Mouse (Mus musculus) C2C12 (cell line): ENCODE results near the gene Trip10. TPM values are rescaled to one million over a fixed set of nuclear protein-coding genes. Genes with fewer than 3 reads are reported as not detected.

Experiments
- H3K27me3 ChIP-seq: one replicate; pipeline ENCODE4 v1.6.1; 2011; ENCODE audit not compliant: control insufficient read depth, insufficient read depth, insufficient read length
- H3K36me3 ChIP-seq: one replicate; pipeline ENCODE4 v1.6.1; 2011; ENCODE audit not compliant: control insufficient read depth, insufficient read depth
- H3K4me3 ChIP-seq: one replicate; pipeline ENCODE4 v1.5.1; 2011; ENCODE audit warnings: mild to moderate bottlenecking, control low read depth; ENCODE audit not compliant: poor library complexity, insufficient read depth, severe bottlenecking
- H3K79me2 ChIP-seq: one replicate; pipeline ENCODE4 v1.6.1; 2011; ENCODE audit not compliant: control insufficient read depth, insufficient read depth
- H3K79me3 ChIP-seq: one replicate; pipeline ENCODE4 v1.6.1; 2011; ENCODE audit warnings: low read depth, control low read depth
- H3ac ChIP-seq: one replicate; pipeline ENCODE3; 2011; ENCODE audit warnings: low read depth; ENCODE audit not compliant: control insufficient read depth, insufficient read length
- CEBPB ChIP-seq: IDR thresholded peaks from one replicate; pipeline ENCODE4 v1.6.1; 2011; ENCODE audit warnings: low read depth, mild to moderate bottlenecking, control low read depth, moderate library complexity
- CTCF ChIP-seq: IDR thresholded peaks from one replicate; pipeline ENCODE4 v1.5.1; 2011; ENCODE audit not compliant: control insufficient read depth, insufficient read depth, insufficient read length
- FOSL1 ChIP-seq: IDR thresholded peaks from one replicate; pipeline ENCODE4 v1.8.0; 2011; ENCODE audit warnings: mild to moderate bottlenecking, low read length; ENCODE audit not compliant: poor library complexity, insufficient read depth, severe bottlenecking
- MAX ChIP-seq: IDR thresholded peaks from one replicate; pipeline ENCODE4 v1.6.1; 2011; ENCODE audit warnings: mild to moderate bottlenecking, control low read depth
- MYOD1 ChIP-seq: IDR thresholded peaks from one replicate; pipeline ENCODE4 v1.6.1; 2011; ENCODE audit warnings: low read depth; ENCODE audit not compliant: control insufficient read depth, insufficient read length
- MYOG ChIP-seq: IDR thresholded peaks from one replicate; pipeline ENCODE4 v1.6.1; 2011; ENCODE audit not compliant: control insufficient read depth, insufficient read length; ENCODE audit errors: extremely low read depth
- USF1 ChIP-seq: IDR thresholded peaks from one replicate; pipeline ENCODE4 v1.6.1; 2011; ENCODE audit warnings: low read depth, mild to moderate bottlenecking, control low read depth, moderate library complexity
- polyA plus RNA-seq: library from polyadenylated mRNA; unstranded; fragments of >200 nt; fragmentation: generic; extraction: Trizol; gene quantifications from one replicate; pipeline ENCODE4 v1.2.1, GENCODE M21; 2012; ENCODE audit warnings: missing spikeins

Trip10 gene
- polyA plus RNA-seq, 1 experiment: 45.7 TPM

DNA sequence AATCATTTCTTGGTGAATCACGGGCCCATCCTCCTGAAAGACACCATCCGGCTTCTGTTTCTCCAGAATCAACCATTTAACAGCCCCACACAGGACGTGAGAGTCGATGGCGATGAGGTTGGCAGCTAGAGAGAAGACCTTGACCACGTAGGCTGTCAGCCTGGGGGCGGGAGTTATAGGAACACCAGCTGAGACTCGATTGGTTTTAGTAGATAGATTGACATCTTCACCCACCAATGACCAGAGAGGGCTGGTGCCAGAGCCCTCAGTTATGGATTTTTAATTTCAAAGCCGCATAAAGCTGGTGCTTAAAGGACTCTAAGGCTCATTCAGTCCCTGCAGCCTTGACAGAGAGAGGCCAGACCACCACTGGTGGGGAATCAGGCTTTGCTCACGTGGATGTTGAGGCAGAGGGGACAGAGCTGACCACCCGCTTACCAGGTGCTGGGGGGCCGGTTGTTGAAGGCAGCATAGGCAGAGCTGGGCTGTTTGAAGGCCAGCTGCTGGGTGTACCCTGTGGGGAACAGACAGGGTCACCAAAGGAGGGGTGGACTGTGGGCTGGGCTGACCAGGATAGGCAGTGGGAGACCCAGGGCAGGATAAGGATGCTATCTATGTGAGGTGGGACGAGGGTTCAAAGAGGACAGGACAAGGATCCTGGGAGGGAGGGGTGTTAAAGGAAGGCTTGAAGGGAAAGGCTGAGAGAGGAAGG is 34.4 kb upstream of the Trip10 start:
- no peak overlapping the region for H3ac ChIP-seq
- H3K36me3 ChIP-seq: no peaks in the 10 kb centered on the region
- peaks cover 47% of the 10 kb centered on the region for H3K27me3 ChIP-seq
- H3K79me2 ChIP-seq: no peaks in the 10 kb centered on the region
- H3K4me3 ChIP-seq: no peak overlapping the region
- H3K79me3 ChIP-seq: no peaks in the 10 kb centered on the region
- TF ChIP-seq FOSL1: no peak
- TF ChIP-seq MAX: no peak
- no peak for TF ChIP-seq CTCF
- no peak for TF ChIP-seq MYOD1
- TF ChIP-seq USF1: no peak
- no peak for TF ChIP-seq MYOG
- no peak for TF ChIP-seq CEBPB

DNA sequence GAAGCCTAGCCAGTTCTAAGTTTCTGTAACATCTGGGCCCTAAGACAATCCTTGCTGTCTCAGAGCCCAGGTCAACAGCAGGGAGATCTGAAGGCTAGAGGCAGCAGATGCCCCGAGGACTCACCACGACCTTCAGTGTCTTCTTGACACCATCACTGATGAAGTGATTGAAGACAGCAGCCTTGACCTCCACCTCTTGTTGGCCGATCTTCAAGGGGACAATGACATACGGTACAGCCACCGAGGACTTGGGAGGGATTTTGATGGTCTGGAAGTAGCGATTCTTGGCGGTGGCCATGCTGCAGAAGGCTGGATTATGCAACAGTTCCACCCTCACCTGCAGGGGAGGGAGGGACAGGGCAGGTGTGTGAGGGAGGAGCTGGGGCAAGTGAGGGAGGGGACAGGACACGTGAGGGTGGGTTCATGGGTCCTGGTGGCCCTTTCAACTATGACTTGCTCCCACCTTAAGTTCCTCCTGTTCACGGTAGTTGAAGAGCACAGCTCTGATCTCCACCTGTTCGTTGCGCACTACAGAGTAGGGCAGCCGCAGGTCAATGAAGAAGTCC is 30.8 kb upstream of the Trip10 start:
- Histone ChIP-seq H3K79me2 (no peaks in the 10 kb centered on the region), H3K4me3 (no peak overlapping the region), H3ac (no peak overlapping the region), H3K79me3 (no peaks in the 10 kb centered on the region), H3K36me3 (no peaks in the 10 kb centered on the region), H3K27me3 (peaks cover 62% of the 10 kb centered on the region)
- TF ChIP-seq MAX: no peak
- no peak for TF ChIP-seq CTCF
- TF ChIP-seq USF1: no peak
- no peak for TF ChIP-seq MYOD1

DNA sequence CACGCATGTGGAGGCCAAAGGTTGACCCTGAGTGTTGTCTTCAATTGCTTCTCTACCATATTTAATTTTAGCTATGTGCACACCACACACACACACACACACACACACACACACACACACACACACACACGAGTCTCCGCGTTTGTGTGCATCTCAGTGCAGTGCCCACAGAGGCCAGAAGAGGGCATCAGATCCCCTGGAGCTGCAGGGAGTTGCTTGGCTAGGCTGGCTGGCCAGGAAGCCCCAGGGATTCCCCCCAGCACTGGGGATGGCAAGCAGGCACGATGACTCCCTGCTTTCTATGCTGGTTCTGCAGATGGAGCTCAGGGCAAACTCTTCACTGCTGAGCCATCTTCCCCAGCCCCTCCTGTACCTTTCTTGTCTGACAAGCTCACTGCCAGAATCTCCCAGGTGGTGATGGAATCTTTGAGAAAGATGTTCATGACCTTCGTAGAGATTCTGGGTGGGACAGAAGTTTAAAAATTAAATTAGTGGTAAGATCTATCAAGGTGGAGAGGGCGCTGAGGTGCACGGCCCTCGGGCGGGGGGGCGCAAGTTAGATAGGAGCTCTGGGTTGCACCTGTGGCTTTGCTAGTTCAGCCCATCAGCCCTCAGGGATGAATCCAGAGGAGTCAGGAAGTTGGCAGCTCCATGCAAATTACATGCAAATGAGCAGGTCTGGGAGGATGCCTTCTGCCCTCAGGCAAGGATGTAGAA is 29.9 kb upstream of the Trip10 start:
- H3K36me3 ChIP-seq: no peaks in the 10 kb centered on the region
- H3K27me3 ChIP-seq: peaks cover 64% of the 10 kb centered on the region
- H3K4me3 ChIP-seq: no peak overlapping the region
- no peak for TF ChIP-seq MAX
- TF ChIP-seq FOSL1: no peak
- no peak for TF ChIP-seq MYOG
- TF ChIP-seq CEBPB: no peak
- TF ChIP-seq MYOD1: no peak
- peak; percentile 73 for TF ChIP-seq CTCF
- TF ChIP-seq USF1: no peak
- no peaks in the 10 kb centered on the region for H3K79me3 ChIP-seq
- H3ac ChIP-seq: no peak overlapping the region
- H3K79me2 ChIP-seq: no peaks in the 10 kb centered on the region

DNA sequence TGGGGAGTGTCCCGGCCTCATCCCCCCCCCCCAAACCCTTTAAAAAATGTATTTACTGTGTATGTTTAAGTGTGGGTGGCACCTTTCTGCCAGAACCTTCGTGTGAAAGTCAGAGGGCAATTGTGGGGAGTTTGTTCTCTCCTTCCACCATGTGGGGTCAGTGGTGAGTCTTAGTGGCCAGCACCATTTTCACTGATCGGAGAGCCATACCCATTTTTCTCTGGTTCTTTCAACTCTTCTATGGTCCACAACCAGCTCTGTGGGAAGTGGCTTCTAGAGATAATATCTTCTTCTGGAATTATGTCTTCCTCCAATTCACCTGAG is 29.4 kb upstream of the Trip10 start:
- no peak overlapping the region for H3K4me3 ChIP-seq
- TF ChIP-seq CTCF (no peak), FOSL1 (no peak), USF1 (no peak), CEBPB (no peak), MYOG (no peak), MYOD1 (no peak), MAX (no peak)
- no peak overlapping the region for H3ac ChIP-seq
- H3K27me3 ChIP-seq: peaks cover 64% of the 10 kb centered on the region
- H3K36me3 ChIP-seq: no peaks in the 10 kb centered on the region
- H3K79me3 ChIP-seq: no peaks in the 10 kb centered on the region
- H3K79me2 ChIP-seq: no peaks in the 10 kb centered on the region

DNA sequence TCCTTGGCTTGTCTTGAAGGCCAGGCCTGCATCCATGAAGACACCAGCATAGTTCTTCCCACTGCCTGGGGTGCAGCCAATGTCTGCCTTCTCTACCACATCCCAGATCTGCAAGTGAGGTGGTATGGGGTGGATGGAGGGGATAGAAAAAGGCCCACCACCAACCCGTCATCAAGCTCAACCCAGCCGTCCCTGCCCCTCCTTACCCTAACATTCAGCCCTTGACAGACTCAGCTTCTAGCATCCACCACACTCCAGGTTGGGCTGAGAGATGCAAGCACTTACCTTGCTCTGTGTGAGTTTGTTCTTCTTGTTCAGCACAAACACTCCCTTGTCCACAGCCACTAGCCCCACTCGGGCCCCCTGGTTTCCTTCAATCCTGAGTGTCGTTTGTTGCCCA is 27.3 kb upstream of the Trip10 start:
- Histone ChIP-seq H3K36me3 (no peaks in the 10 kb centered on the region), H3K27me3 (peaks cover 67% of the 10 kb centered on the region), H3K79me2 (no peaks in the 10 kb centered on the region), H3K79me3 (no peaks in the 10 kb centered on the region), H3K4me3 (no peak overlapping the region), H3ac (no peak overlapping the region)
- no peak for TF ChIP-seq USF1
- no peak for TF ChIP-seq MYOD1

DNA sequence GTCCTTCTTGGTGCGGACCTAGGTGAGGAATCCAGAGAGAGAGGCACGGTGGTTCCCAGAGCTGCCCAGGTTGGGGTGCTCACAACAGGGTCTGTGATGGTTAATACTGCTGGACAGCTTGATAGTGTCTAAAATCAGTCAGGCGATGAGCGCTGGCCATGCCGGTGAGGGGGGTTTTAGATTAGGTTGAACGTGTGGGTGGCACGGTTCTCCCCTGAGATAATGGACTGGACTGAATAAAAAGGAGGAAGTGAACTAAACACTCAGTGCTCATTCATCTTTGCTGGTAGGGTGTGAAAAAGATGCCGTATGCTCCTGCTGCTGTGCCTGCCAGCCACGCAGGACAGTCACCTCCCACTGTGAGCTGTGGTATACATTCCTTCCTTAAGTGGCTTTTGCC is 25.9 kb upstream of the Trip10 start:
- no peaks in the 10 kb centered on the region for H3K79me3 ChIP-seq
- no peak for TF ChIP-seq CEBPB
- TF ChIP-seq MAX: no peak
- TF ChIP-seq MYOD1: no peak
- TF ChIP-seq FOSL1: no peak
- no peak for TF ChIP-seq MYOG
- no peak for TF ChIP-seq USF1
- TF ChIP-seq CTCF: no peak

More for the DNA sequence above, 25.9 kb upstream of the Trip10 start:
- no peaks in the 10 kb centered on the region for H3K79me2 ChIP-seq
- no peak overlapping the region for H3K4me3 ChIP-seq
- no peaks in the 10 kb centered on the region for H3K36me3 ChIP-seq
- peaks cover 62% of the 10 kb centered on the region for H3K27me3 ChIP-seq
- no peak overlapping the region for H3ac ChIP-seq
